Mouse (Mus musculus) C2C12 (cell line): ENCODE measurements around the gene Dcaf5. TPM values are rescaled to one million over a fixed set of nuclear protein-coding genes. Genes with fewer than 3 reads are reported as not detected.
A peak's percentile ranks its signal among the peaks of the same experiment; 100 is the strongest.

Source experiments
- H3K27me3 ChIP-seq: one replicate; pipeline ENCODE4 v1.6.1; 2011; ENCODE audit not compliant: control insufficient read depth, insufficient read depth, insufficient read length
- H3K36me3 ChIP-seq: one replicate; pipeline ENCODE4 v1.6.1; 2011; ENCODE audit not compliant: control insufficient read depth, insufficient read depth
- H3K4me3 ChIP-seq: one replicate; pipeline ENCODE4 v1.5.1; 2011; ENCODE audit warnings: mild to moderate bottlenecking, control low read depth; ENCODE audit not compliant: poor library complexity, insufficient read depth, severe bottlenecking
- H3K79me2 ChIP-seq: one replicate; pipeline ENCODE4 v1.6.1; 2011; ENCODE audit not compliant: control insufficient read depth, insufficient read depth
- H3K79me3 ChIP-seq: one replicate; pipeline ENCODE4 v1.6.1; 2011; ENCODE audit warnings: low read depth, control low read depth
- H3ac ChIP-seq: one replicate; pipeline ENCODE3; 2011; ENCODE audit warnings: low read depth; ENCODE audit not compliant: control insufficient read depth, insufficient read length
- CEBPB ChIP-seq: IDR thresholded peaks from one replicate; pipeline ENCODE4 v1.6.1; 2011; ENCODE audit warnings: low read depth, mild to moderate bottlenecking, control low read depth, moderate library complexity
- CTCF ChIP-seq: IDR thresholded peaks from one replicate; pipeline ENCODE4 v1.5.1; 2011; ENCODE audit not compliant: control insufficient read depth, insufficient read depth, insufficient read length
- FOSL1 ChIP-seq: IDR thresholded peaks from one replicate; pipeline ENCODE4 v1.8.0; 2011; ENCODE audit warnings: mild to moderate bottlenecking, low read length; ENCODE audit not compliant: poor library complexity, insufficient read depth, severe bottlenecking
- MAX ChIP-seq: IDR thresholded peaks from one replicate; pipeline ENCODE4 v1.6.1; 2011; ENCODE audit warnings: mild to moderate bottlenecking, control low read depth
- MYOD1 ChIP-seq: IDR thresholded peaks from one replicate; pipeline ENCODE4 v1.6.1; 2011; ENCODE audit warnings: low read depth; ENCODE audit not compliant: control insufficient read depth, insufficient read length
- MYOG ChIP-seq: IDR thresholded peaks from one replicate; pipeline ENCODE4 v1.6.1; 2011; ENCODE audit not compliant: control insufficient read depth, insufficient read length; ENCODE audit errors: extremely low read depth
- USF1 ChIP-seq: IDR thresholded peaks from one replicate; pipeline ENCODE4 v1.6.1; 2011; ENCODE audit warnings: low read depth, mild to moderate bottlenecking, control low read depth, moderate library complexity
- polyA plus RNA-seq: library from polyadenylated mRNA; unstranded; fragments of >200 nt; fragmentation: generic; extraction: Trizol; gene quantifications from one replicate; pipeline ENCODE4 v1.2.1, GENCODE M21; 2012; ENCODE audit warnings: missing spikeins

Gene Dcaf5
- polyA plus RNA-seq, 1 experiment: 7.8 TPM

DNA sequence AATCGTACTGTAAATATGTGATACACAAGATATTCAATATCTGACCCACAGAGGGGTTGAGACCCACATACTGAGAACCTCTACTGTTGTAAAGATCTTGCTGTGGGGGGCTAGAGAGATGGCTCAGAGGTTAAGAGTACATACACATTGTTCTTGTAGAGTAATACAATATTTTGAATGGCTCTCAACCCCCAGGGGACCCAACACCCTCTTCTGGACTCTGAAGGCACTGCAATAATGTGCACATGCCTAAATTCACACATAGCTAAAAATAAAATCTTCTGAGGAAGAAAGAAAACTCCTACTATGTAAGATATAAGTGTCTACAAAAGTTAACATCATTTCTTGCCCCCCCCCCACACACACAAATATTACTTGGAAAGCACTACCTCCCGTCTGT, 4.6 kb upstream of the Dcaf5 start:
- Histone ChIP-seq H3K36me3 (no peaks in the 10 kb centered on the region), H3K27me3 (peaks cover 9% of the 10 kb centered on the region), H3K79me2 (no peaks in the 10 kb centered on the region), H3ac (no peak overlapping the region), H3K4me3 (no peak overlapping the region), H3K79me3 (no peaks in the 10 kb centered on the region)
- no peak for TF ChIP-seq USF1
- no peak for TF ChIP-seq MAX
- no peak for TF ChIP-seq MYOG
- TF ChIP-seq MYOD1: no peak
- no peak for TF ChIP-seq CTCF
- TF ChIP-seq CEBPB: no peak
- no peak for TF ChIP-seq FOSL1

GRCm38 (mm10) chr12:80437051-80437675, 762 bp upstream of the Dcaf5 start:
- Histone ChIP-seq H3K27me3 (no peaks in the 10 kb centered on the region), H3K36me3 (peaks cover 3% of the 10 kb centered on the region), H3K79me3 (peaks cover 14% of the 10 kb centered on the region), H3ac (no peak overlapping the region), H3K4me3 (peak overlapping the region; percentile 69), H3K79me2 (peaks cover 26% of the 10 kb centered on the region)
- TF ChIP-seq MYOG: no peak
- no peak for TF ChIP-seq CTCF
- no peak for TF ChIP-seq MYOD1
- no peak for TF ChIP-seq MAX
- no peak for TF ChIP-seq FOSL1
- TF ChIP-seq CEBPB: no peak
- no peak for TF ChIP-seq USF1

GRCm38 (mm10) chr12:80435887-80436286, 514 bp downstream of the Dcaf5 start:
- peaks cover 24% of the 10 kb centered on the region for H3K79me3 ChIP-seq
- no peaks in the 10 kb centered on the region for H3K27me3 ChIP-seq
- peak overlapping the region; percentile 69 for H3K4me3 ChIP-seq
- peaks cover 3% of the 10 kb centered on the region for H3K36me3 ChIP-seq
- no peak for TF ChIP-seq CEBPB
- TF ChIP-seq FOSL1: no peak
- no peak for TF ChIP-seq CTCF
- no peak for TF ChIP-seq USF1
- TF ChIP-seq MAX: no peak
- no peak for TF ChIP-seq MYOD1
- no peak for TF ChIP-seq MYOG
- peak overlapping the region; percentile 74 for H3ac ChIP-seq
- peaks cover 39% of the 10 kb centered on the region for H3K79me2 ChIP-seq

DNA sequence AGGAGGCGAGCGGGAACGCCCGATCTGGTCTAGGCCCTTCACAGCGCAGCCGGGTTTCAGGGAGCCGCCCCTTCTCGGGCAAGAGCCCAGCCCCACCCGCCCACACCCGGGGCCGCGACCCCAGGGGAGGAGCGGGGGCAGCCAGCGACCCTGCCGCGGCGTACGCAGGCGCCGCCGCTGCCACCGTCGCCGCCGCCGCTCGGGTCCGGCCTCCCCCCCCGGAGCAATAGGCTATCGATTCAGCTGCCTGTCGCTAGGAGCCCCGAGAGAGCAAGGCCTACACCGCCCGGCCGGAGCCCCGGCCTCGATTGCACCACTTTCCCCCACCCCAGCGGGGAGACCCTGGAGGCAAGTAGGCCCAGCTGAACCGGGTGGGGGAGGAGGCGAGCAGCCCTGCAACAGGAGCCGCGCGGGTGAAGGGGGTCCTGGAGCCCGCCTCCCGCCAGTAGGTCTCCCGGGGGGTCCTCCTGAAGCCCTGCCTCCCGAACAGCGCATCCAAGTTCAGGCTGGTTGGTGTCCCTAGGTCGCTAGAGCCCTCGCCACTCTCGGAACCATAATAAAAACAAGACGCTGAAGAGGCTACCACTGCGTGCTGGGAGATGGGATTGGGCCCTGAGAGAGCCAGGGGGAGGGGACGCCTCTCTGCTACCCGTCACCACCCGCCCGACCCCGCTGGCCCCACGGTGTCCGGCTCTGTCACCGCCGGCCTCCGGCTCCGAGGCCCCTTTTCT, 1.3 kb downstream of the Dcaf5 start:
- H3K4me3 ChIP-seq: peak overlapping the region; percentile 69
- H3K27me3 ChIP-seq: no peaks in the 10 kb centered on the region
- no peak for TF ChIP-seq MAX
- peak overlapping the region; percentile 85 for H3ac ChIP-seq
- H3K36me3 ChIP-seq: peaks cover 3% of the 10 kb centered on the region
- peaks cover 45% of the 10 kb centered on the region for H3K79me2 ChIP-seq
- peaks cover 28% of the 10 kb centered on the region for H3K79me3 ChIP-seq

GRCm38 (mm10) chr12:80434601-80434960, 1.8 kb downstream of the Dcaf5 start:
- TF ChIP-seq MYOD1 (no peak), USF1 (no peak), MAX (no peak)

DNA sequence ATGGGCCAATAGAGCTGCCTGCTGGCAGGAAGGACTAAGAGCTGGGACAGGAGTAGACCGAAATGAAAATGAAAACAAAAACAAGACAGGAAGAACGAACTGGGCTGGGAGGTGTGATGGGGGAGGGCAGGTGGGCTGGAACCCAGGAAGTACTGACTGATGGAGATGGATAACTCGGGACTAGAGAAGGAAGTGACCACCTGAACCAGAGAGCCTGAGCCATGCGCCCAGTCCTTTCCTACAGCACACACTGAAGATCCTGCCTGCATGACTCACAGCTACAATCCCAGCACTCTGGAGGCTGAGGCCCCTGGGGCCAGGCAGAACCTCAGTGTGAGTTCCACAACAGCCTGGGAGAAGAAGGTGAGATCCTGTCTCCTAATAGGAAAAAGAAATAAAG, 3.1 kb downstream of the Dcaf5 start:
- no peak for TF ChIP-seq MAX
- no peak for TF ChIP-seq MYOD1
- no peak for TF ChIP-seq USF1

More at GRCm38 (mm10) chr12:80434601-80434960, 1.8 kb downstream of the Dcaf5 start:
- no peaks in the 10 kb centered on the region for H3K27me3 ChIP-seq
- peak overlapping the region; percentile 85 for H3ac ChIP-seq
- peaks cover 3% of the 10 kb centered on the region for H3K36me3 ChIP-seq
- peaks cover 29% of the 10 kb centered on the region for H3K79me3 ChIP-seq
- peak overlapping the region; percentile 69 for H3K4me3 ChIP-seq
- H3K79me2 ChIP-seq: peaks cover 50% of the 10 kb centered on the region

More for the DNA sequence above, 3.1 kb downstream of the Dcaf5 start:
- Histone ChIP-seq H3ac (no peak overlapping the region), H3K27me3 (no peaks in the 10 kb centered on the region), H3K79me2 (peaks cover 59% of the 10 kb centered on the region), H3K36me3 (peaks cover 3% of the 10 kb centered on the region), H3K4me3 (no peak overlapping the region), H3K79me3 (peaks cover 30% of the 10 kb centered on the region)
